Mouse (Mus musculus): ENCODE results near the gene Gbx2.

Gene Gbx2

DNA sequence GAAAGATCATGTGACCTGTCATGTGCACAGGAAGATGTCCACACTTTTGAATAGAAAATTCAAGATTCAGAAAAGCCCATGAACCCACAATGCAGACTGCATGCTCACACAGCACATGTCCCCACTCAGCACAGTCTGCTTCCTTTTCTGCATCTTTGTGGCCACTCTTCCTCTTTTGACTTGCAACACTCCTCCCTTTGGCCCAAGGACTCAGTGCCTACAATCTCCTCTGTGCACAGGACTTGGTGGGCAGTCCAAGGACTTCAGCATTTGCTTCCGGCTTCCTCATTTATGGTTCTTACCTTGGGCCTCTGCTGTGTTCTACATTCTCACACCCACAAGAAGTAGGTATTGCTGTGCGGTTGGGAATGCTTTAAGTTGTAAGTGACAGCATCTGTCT lies 28.7 kb downstream of the Gbx2 start:
- no peak for DNase-seq

- DNase-seq, result peak in 1 of 2 experiments; percentile 17
Measured at GRCm38 (mm10) chr1:89901381-89901780, 29.6 kb downstream of the Gbx2 start.

DNA sequence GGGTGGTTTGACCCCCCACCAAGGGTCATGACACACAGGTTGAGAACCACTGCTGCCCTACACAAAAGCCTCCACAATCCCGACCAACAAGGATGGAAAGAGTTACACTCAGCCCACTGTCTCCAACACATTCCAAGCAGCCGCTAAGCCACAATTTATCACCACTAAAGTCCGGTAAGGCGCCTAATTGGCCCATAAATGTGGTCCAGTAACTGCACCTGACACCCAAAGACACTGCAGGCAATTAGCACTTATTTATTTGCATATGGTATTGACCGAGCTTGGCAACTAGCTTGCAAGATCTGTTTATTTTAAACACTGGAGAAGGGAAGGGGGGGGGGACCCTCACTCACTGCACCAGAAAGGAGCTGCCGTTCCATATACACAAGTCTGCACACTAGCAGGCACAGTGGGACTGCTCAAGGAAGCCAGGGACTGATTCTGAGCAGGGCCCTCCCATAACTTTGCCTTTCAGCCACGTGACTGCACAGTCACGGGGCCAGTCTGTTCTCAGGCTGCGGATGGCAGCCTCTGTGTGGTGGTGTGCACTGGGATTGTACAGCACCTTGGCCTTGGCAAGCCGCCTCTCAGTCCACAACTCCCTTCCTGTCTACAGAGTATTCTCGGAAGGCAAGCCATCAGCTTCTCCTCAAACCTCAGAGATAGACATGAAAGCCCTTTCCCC lies 31.1 kb downstream of the Gbx2 start:
- DNase-seq, result peak in 1 of 2 experiments; percentile 54

DNA sequence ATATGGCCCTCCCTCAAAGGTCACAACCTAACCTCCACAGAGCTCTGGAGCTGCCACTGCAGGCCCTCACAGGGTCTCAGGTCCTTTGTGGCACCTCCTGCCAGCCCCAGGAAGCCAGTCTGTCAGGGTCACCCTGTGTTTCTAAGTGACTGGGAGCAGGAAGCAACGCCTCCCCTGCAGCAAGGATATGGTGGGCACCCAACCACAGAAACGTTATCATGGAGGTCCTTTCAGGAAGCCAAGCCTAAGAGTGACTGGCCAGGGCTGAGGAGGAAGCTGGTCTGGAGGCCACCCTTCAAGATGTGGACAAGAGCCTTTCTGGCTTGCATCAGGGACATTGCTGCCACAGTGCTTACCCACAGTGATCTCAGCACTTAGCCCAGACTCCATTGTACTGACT lies 31.9 kb downstream of the Gbx2 start:
- DNase-seq, result no peak

DNA sequence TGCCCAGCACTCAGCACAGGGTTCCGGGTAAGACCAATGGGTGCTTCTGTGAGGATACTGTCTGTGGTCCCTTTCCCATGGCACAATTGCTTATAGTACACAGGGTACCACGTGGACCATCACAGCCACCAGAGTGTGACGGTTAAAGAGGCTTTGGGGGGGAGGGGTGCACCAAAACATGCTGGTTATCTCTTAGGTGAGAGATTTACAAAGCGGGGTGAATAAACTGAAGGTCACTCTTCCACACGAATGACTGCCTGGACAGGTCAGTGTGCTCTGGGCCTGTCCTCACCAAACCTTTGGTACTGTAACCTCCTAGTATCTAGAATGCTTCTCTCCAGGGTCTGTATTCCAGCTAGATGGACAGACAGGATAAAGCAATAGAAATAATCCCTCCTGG lies 35.2 kb downstream of the Gbx2 start:
- peak; percentile 16 to 33 for DNase-seq

DNA sequence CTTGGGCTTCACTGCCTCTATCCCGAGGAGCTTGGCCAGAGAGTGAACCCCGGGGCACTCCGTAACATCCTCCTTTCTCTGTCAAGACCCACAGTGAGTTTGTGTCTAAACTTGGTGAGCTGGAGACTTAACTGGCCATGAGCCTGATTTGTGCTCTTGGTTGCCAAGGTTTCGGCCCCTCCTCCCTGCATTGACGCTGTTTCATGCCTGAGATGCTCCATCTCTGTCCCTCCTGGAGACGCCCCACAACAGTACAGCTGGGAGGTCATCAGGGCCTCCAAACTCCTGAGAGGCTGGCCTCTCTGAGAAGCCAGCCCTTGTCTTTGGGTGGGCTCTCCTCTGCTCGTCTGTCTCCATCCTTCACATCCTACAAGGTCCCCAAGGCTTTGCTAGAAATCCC lies 38.7 kb downstream of the Gbx2 start:
- no peak for DNase-seq

DNA sequence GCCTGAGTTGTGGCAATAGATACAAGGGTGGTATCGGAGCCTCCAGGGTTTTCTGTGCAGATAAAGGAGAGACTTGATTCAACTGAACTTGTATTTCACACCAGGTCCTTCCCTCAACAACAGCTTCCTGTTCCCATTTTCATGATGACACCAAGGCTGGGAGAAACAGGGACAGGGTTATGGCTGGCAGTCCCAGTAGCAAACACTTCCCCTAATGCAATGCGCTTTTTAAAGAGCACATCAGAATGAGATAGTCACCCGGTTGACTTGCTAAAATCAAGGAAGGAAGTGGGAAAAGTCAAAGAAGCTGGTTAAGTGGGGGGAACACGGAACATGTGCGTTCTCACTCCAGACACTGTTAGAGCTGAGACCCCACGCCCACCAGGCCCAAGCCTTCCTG lies 39.6 kb downstream of the Gbx2 start:
- no peak for DNase-seq

GRCm38 (mm10) chr1:89885696-89886095 lies 45.3 kb downstream of the Gbx2 start:
- DNase-seq, result no peak

DNA sequence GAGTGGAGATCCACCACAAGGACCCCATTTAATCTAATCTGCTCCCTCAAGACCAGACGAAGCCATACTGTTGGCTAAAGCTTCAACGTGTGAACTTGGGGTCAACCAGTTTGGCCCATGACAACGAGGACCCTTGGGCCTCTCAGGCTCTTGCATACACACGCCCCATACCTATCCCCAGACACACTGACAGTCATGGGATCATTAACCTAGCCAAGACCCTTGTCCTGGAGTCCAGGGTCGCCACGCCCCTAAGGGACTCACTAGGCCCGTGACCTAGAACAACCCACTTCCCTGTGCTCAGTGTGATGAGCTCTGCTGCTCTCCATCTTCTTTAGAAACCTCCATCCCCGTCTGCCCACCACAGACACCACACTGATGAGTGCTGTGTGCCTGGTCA lies 46.6 kb downstream of the Gbx2 start:
- no peak for DNase-seq

DNA sequence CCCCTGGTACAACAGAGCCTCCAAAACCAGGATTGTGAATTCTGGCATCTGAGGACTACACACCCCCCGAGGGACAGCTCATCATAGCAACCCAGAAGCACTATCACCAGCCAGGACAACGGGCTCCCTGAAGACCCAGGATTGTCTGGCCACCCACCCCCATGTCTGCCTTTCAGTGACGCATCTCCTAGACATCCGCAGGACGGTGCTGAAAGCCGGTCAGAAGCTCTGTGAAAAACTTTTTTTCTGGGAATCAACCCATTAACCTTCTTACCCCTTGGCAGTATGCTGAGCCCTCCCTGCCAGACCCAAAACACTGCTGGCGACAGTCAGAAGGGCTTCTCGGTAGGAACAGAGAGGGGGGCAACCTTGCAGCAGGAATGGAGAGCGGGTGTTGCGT lies 50.1 kb downstream of the Gbx2 start:
- no peak for DNase-seq

- DNase-seq, result no peak
Measured at GRCm38 (mm10) chr1:89880193-89880592, 50.8 kb downstream of the Gbx2 start.

GRCm38 (mm10) chr1:89878496-89878895 lies 52.5 kb downstream of the Gbx2 start:
- no peak for DNase-seq
